Mouse (Mus musculus) cortical plate, adult 2 months (tissue): ENCODE results near the gene Cacna2d2.

Experiments used
- CTCF ChIP-seq: fragments of 200-500 bp; IDR thresholded peaks from 2 replicates; pipeline ENCODE4 v1.5.1; 2011; ENCODE audit warnings: mild to moderate bottlenecking, control low read depth, low read length; ENCODE audit not compliant: insufficient read depth; ENCODE audit errors: extremely low read depth
- POLR2A ChIP-seq: fragments of 200-500 bp; IDR thresholded peaks from 2 replicates; pipeline ENCODE4 v1.6.1; 2011; ENCODE audit warnings: mild to moderate bottlenecking, low read length, control low read depth; ENCODE audit not compliant: insufficient read depth; ENCODE audit errors: extremely low read depth

GRCm38 (mm10) chr9:107571534-107572326 is 172.3 kb downstream of the Cacna2d2 start:
- TF ChIP-seq POLR2A (no peak), CTCF (no peak)
